Mouse (Mus musculus): ENCODE data around the gene Aox2.

DNA sequence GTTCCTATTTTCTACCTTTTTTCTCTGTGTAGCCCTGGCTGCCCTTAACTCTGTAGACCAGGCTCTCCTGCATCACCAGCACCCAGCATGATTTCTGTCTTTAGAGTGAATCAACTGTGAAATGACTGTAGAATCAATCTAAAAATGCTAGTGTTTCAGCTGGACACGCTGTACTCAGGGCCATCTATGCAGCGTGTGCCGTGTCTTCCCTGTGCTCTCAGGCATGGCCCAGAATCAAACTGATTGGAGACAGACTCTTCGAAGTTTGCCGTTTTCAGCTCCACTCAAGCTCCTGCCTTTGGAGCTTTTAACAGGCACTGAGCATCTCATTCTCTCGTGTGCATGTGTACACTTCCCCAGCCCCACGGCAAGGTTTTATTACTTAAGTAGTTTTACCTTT, 132.7 kb downstream of the Aox2 start:
- TF ChIP-seq CTCF (IDR thresholded peaks at IDR 0.05), result no peak
- no peak for TF ChIP-seq EP300 (IDR thresholded peaks at IDR 0.05)

Data from lung, postnatal 0 days (tissue).